8 mouse cellular contexts compared by ENCODE assay signal in genomic region chr6:127379511-127379910, GRCm38 (mm10).
DNase-seq lines count a peak whose midpoint lies in the region; ATAC-seq and TF ChIP-seq lines count a peak whose summit lies in the region.

No protein-coding gene starts in this region.

- ATAC-seq in inflammation-experienced regulatory T-cells, adult 6 months, result no peak

- DNase-seq in gastrocnemius, adult 2 months, result no peak
- DNase-seq in gastrocnemius, postnatal 14 days, result no peak
- DNase-seq in urinary bladder, postnatal 14 days (ENCODE audit: low spot score), result peak; percentile 59
- DNase-seq in urinary bladder, adult 2 months (ENCODE audit: low spot score), result no peak
- peak; percentile 17 for DNase-seq in fibroblast of lung, adult 2 months (ENCODE audit: low read depth)
- peak; percentile 25 for DNase-seq in lung, adult 2 months
- peak; percentile 68 for DNase-seq in splenic B cell, adult 2 months (ENCODE audit: low read depth, low spot score)

- peaks cover 3% of the 10 kb centered on the region; the same call in 1 of the 2 replicates for H3K4me1 ChIP-seq in lung, adult 2 months (ENCODE audit: control insufficient read depth, insufficient read depth, low read length)

- intact Hi-C loops in gastrocnemius, adult 2 months (cut with DNase I), result loop anchor here (1.0 kb wide), 1 partner anchor 54 kb away; no protein-coding TSS in a partner anchor
- intact Hi-C loops in gastrocnemius, postnatal 14 days (cut with DNase I; ENCODE audit: low total_unique reads), result no loop called here

- no peaks in the 10 kb centered on the region for H3K27me3 ChIP-seq in splenic B cell, adult 2 months (ENCODE audit: control insufficient read depth, insufficient read depth, low read length, poor library complexity, severe bottlenecking)

- peak; percentile 65 for TF ChIP-seq CTCF in gastrocnemius, adult 2 months (IDR thresholded peaks at IDR 0.05)
- peak; percentile 45 for TF ChIP-seq CTCF in lung, adult 2 months (IDR thresholded peaks at IDR 0.05; ENCODE audit: insufficient read depth, low read length)

- no peak overlapping the region for H3K4me3 ChIP-seq in gastrocnemius, adult 2 months
- no peak overlapping the region for H3K4me3 ChIP-seq in lung, adult 2 months (replicated peaks; ENCODE audit: extremely low read depth, low read depth, low read length)

- H3K36me3 ChIP-seq in splenic B cell, adult 2 months (ENCODE audit: control insufficient read depth, insufficient read depth, low read length, poor library complexity, severe bottlenecking), result no peaks in the 10 kb centered on the region

- TF ChIP-seq POLR2A in lung, adult 2 months (IDR thresholded peaks at IDR 0.05; ENCODE audit: borderline replicate concordance, extremely low read depth, low read depth, low read length), result no peak

- H3K27ac ChIP-seq in gastrocnemius, adult 2 months, result no peak overlapping the region

- WGBS in lung, adult 2 months, result 4% methylated on average over 4 of the region's 4 CpGs

Comparison
In these comparisons a context has a peak if more than half of its experiments do, and no peak if none do; other contexts are left out.
1. DNase-seq: peak in urinary bladder, postnatal 14 days (single experiment), fibroblast of lung, adult 2 months (single experiment), lung, adult 2 months (single experiment) and splenic B cell, adult 2 months (single experiment); none in gastrocnemius, adult 2 months (single experiment), gastrocnemius, postnatal 14 days (single experiment) and urinary bladder, adult 2 months (single experiment).